Mouse (Mus musculus) stomach, embryonic 14.5 days (tissue): ENCODE results near the gene Pgpep1l. TPM values are rescaled to one million over a fixed set of nuclear protein-coding genes. Genes with fewer than 3 reads are reported as not detected.

ENCODE experiments used
- ATAC-seq: fragments of 200-750 bp; cut with Nextera tagmentation; 2 replicates; pipeline ENCODE4 v1.8.0; 2017; ENCODE audit warnings: low read depth, moderate TSS enrichment; ENCODE audit not compliant: insufficient number of reproducible peaks, insufficient read depth, low FRiP score
- H3K27ac ChIP-seq: fragments of 300-500 bp; sonication (generic); 2 replicates; pipeline ENCODE4 v1.5.1; 2014; ENCODE audit warnings: mild to moderate bottlenecking, low read length, moderate library complexity, mixed read lengths
- H3K27me3 ChIP-seq: fragments of 300-500 bp; sonication (generic); 2 replicates; pipeline ENCODE4 v1.6.1; 2014; ENCODE audit warnings: low read length, control low read depth, mixed read lengths; ENCODE audit not compliant: control insufficient read depth, insufficient read depth
- H3K36me3 ChIP-seq: fragments of 300-500 bp; sonication (generic); 2 replicates; pipeline ENCODE4 v1.6.1; 2014; ENCODE audit warnings: mild to moderate bottlenecking, control low read depth, low read length, moderate library complexity, mixed read lengths; ENCODE audit not compliant: control insufficient read depth, insufficient read depth
- H3K4me1 ChIP-seq: fragments of 300-500 bp; sonication (generic); 2 replicates; pipeline ENCODE4 v1.6.1; 2014; ENCODE audit warnings: low read length, control low read depth, mixed read lengths; ENCODE audit not compliant: control insufficient read depth, insufficient read depth
- H3K4me2 ChIP-seq: fragments of 300-500 bp; sonication (generic); replicated peaks from 2 replicates; pipeline ENCODE4 v1.6.1; 2014; ENCODE audit warnings: low read depth, low read length, control low read depth
- H3K4me3 ChIP-seq: fragments of 300-500 bp; sonication (generic); 2 replicates; pipeline ENCODE4 v1.5.1; 2014; ENCODE audit warnings: low read depth, low read length, control low read depth
- H3K9ac ChIP-seq: fragments of 300-500 bp; sonication (generic); replicated peaks from 2 replicates; pipeline ENCODE4 v1.6.1; 2014; ENCODE audit warnings: low read depth, mild to moderate bottlenecking, control low read depth, low read length, moderate library complexity, mixed read lengths
- H3K9me3 ChIP-seq: fragments of 300-500 bp; sonication (generic); 2 replicates; pipeline ENCODE4 v1.6.1; 2016; ENCODE audit warnings: low read depth, low read length, control low read depth; ENCODE audit not compliant: control insufficient read depth
- WGBS: fragments of 180-500 bp; shearing (Covaris S2); extraction: QIAGEN DNeasy Blood & Tissue Kit; methylation state at CpG from one replicate; pipeline ENCODE4 v1.1.7; 2014; 5-methylcytosine and 5-hydroxymethylcytosine counted together
- polyA plus RNA-seq: library from polyadenylated mRNA; unstranded; fragments of >200 nt; fragmentation: Nextera tagmentation; extraction: Ambion mirVana; gene quantifications from 2 replicates; pipeline ENCODE4 v1.2.1, GENCODE M21; 2014

Pgpep1l gene
- polyA plus RNA-seq, 1 experiment from 2014 or later, result not detected

DNA sequence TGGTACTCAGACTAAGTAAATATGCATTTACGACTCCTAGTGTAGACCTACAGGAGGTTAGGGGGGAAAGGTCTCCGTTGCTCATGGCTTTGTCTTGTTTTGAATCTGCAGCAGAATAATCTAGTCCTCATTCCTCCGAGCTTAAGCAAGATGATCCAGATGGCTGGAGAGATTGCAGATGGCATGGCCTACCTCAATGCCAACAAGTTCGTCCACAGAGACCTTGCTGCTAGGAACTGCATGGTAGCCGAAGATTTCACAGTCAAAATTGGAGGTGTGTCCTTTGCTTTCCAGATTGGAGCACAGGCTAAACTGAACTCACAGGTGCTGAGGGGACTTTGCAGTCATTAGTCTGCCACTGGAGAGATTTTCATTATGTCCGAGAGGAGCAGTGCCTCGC lies 52.1 kb downstream of the Pgpep1l start:
- Histone ChIP-seq H3K4me3 (no peak overlapping the region), H3K9me3 (no peaks in the 10 kb centered on the region), H3K27ac (no peak overlapping the region), H3K4me1 (no peaks in the 10 kb centered on the region), H3K27me3 (no peaks in the 10 kb centered on the region), H3K4me2 (no peak overlapping the region), H3K9ac (no peak overlapping the region), H3K36me3 (peaks cover 48% of the 10 kb centered on the region)
- ATAC-seq, result no peak
- WGBS, result 84% methylated on average over 7 of the region's 7 CpGs

GRCm38 (mm10) chr7:68210417-68210816 lies 53.6 kb downstream of the Pgpep1l start:
- no peaks in the 10 kb centered on the region for H3K27me3 ChIP-seq
- ATAC-seq, result no peak
- H3K36me3 ChIP-seq, result peaks cover 42% of the 10 kb centered on the region

DNA sequence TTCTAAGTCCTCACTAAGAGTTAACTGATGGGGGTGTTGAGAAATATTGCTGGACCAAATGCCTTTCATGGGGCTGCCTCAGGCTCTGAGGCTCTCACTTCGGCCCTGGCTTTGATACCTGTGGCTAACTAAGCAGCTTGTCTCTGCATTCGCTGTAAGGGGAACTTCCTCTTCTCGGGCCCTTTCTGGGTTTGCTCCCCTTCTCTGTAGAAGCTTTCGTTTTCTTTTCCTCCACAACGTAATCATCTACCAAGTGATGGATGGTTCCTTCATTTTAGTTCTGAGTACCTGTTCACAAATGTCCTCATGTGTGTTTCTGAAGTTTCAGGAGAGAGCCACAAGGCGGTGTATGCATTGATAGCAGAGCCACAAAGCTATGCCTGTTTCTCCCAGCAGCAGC lies 55.0 kb downstream of the Pgpep1l start:
- Histone ChIP-seq H3K4me2 (no peak overlapping the region), H3K9me3 (no peaks in the 10 kb centered on the region), H3K4me1 (no peaks in the 10 kb centered on the region), H3K9ac (no peak overlapping the region), H3K27ac (no peak overlapping the region), H3K4me3 (no peak overlapping the region), H3K36me3 (peaks cover 42% of the 10 kb centered on the region), H3K27me3 (no peaks in the 10 kb centered on the region)
- 85% methylated on average over 6 of the region's 6 CpGs for WGBS
- ATAC-seq, result no peak

More at GRCm38 (mm10) chr7:68210417-68210816, 53.6 kb downstream of the Pgpep1l start:
- H3K9ac ChIP-seq, result no peak overlapping the region
- WGBS, result 79% methylated on average over 4 of the region's 4 CpGs
- no peaks in the 10 kb centered on the region for H3K9me3 ChIP-seq
- no peaks in the 10 kb centered on the region for H3K4me1 ChIP-seq
- no peak overlapping the region for H3K27ac ChIP-seq
- H3K4me3 ChIP-seq, result no peak overlapping the region
- no peak overlapping the region for H3K4me2 ChIP-seq

DNA sequence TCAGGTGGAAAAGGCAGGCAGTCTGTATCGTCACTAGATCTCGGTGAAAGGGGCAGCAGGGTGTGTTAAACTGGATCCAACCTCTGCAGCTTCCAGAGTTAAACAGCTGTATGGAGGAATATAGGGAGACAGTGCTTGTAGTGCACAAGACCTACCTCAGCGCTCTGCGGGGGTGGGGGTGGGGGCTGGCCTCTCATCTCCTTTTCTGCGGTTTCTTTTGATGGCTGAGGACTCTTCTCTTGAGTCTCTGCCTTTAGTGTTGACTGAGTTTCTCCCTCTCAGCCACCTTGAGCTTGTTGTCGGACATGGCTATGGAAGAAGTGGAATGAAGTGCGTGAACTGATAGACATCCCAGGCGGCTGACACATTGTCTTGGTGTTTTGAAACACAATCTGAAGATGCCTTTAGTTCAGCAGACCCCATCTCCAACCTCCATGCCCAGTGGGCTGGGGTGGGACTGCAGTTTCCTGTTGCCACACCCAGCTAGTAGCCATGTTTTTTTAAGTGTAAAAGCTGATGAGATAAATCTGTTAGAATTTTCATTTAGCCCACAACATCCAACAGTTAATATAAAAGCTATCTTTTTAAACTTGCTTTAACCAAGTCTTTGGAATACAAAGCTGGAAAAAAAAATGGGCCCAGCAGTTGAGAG lies 58.1 kb downstream of the Pgpep1l start:
- Histone ChIP-seq H3K4me3 (no peak overlapping the region), H3K9me3 (no peaks in the 10 kb centered on the region), H3K27me3 (no peaks in the 10 kb centered on the region), H3K4me2 (no peak overlapping the region), H3K4me1 (no peaks in the 10 kb centered on the region), H3K9ac (no peak overlapping the region), H3K36me3 (peaks cover 28% of the 10 kb centered on the region), H3K27ac (no peak overlapping the region)
- no peak for ATAC-seq
- WGBS, result 91% methylated on average over 8 of the region's 8 CpGs

DNA sequence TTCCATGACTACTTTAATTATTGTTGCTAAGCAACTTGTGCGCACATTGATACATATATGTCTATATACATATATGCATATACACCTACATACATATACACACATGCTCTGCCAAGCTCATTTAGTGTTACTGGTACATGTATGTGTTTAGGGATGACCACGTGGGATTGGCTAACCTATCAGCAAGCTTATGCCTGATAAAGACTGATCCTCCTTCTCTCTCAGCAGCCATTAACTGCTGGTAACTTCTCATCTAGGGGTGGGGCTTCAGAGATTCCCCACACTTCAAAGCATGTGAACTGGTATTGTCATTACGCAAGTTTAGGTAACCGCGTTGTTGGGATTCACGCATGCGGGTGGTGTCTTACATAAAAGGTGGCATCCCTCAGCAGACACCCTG lies 64.4 kb downstream of the Pgpep1l start:
- no peak overlapping the region for H3K27ac ChIP-seq
- H3K36me3 ChIP-seq, result peaks cover 36% of the 10 kb centered on the region
- H3K4me1 ChIP-seq, result no peaks in the 10 kb centered on the region
- H3K9ac ChIP-seq, result no peak overlapping the region
- H3K4me3 ChIP-seq, result no peak overlapping the region
- ATAC-seq, result no peak
- no peaks in the 10 kb centered on the region for H3K9me3 ChIP-seq
- H3K4me2 ChIP-seq, result no peak overlapping the region
- H3K27me3 ChIP-seq, result no peaks in the 10 kb centered on the region
- WGBS, result 94% methylated on average over 7 of the region's 7 CpGs

DNA sequence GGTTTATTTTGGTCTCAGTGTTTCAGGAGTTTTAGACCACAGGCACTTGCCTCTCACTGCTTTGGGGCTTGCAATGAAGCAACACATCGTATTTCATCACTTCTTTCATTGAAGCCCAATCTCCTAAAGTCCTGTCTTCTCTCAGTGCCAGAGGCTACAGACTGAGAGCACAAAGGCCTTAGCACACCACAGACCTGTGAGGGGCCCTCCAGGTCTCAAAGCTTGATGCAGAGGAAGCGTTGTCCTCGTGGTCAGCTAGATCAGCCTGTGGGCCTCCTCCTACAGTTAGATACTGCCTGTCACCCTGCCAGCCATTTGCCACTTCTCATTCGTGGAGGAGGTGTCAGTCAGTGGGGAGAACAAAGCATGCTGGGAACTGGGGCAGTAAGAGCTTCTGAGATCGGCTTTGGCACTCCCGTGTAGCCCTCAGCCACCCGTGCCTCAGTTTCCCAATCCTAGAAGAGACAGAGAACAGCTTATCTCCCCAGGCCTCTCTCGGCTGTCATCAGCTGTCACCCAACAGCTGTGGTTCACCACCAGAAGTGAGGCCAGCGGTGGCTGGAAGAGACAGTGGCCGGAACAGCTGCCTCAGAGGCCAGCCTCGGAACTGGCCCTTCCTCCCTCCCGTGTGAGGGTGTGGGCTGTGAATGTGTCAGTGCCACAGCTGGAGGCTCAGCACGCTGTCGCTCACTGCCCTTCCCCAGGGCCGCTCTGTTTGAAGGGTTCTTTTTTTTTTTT lies 69.9 kb downstream of the Pgpep1l start:
- 76% methylated on average over 15 of the region's 15 CpGs for WGBS

GRCm38 (mm10) chr7:68189691-68190456 lies 74.2 kb downstream of the Pgpep1l start:
- ATAC-seq, result no peak
- H3K4me3 ChIP-seq, result no peak overlapping the region
- H3K27ac ChIP-seq, result no peak overlapping the region
- no peak overlapping the region for H3K9ac ChIP-seq
- WGBS, result 85% methylated on average over 13 of the region's 13 CpGs
- no peaks in the 10 kb centered on the region for H3K9me3 ChIP-seq
- peaks cover 54% of the 10 kb centered on the region for H3K36me3 ChIP-seq
- H3K4me1 ChIP-seq, result no peaks in the 10 kb centered on the region
- no peaks in the 10 kb centered on the region for H3K27me3 ChIP-seq
- H3K4me2 ChIP-seq, result no peak overlapping the region

More for the DNA sequence above, 69.9 kb downstream of the Pgpep1l start:
- Histone ChIP-seq H3K9me3 (no peaks in the 10 kb centered on the region), H3K27ac (no peak overlapping the region), H3K4me1 (no peaks in the 10 kb centered on the region), H3K36me3 (peaks cover 56% of the 10 kb centered on the region), H3K4me2 (no peak overlapping the region), H3K4me3 (no peak overlapping the region), H3K9ac (no peak overlapping the region), H3K27me3 (no peaks in the 10 kb centered on the region)
- no peak for ATAC-seq

GRCm38 (mm10) chr7:68189211-68189610 lies 74.8 kb downstream of the Pgpep1l start:
- no peaks in the 10 kb centered on the region for H3K4me1 ChIP-seq
- H3K4me3 ChIP-seq, result no peak overlapping the region
- no peak overlapping the region for H3K4me2 ChIP-seq
- 68% methylated on average over 6 of the region's 6 CpGs for WGBS
- H3K27ac ChIP-seq, result no peak overlapping the region
- no peaks in the 10 kb centered on the region for H3K27me3 ChIP-seq
- ATAC-seq, result no peak
- no peaks in the 10 kb centered on the region for H3K9me3 ChIP-seq
- peaks cover 57% of the 10 kb centered on the region for H3K36me3 ChIP-seq
- H3K9ac ChIP-seq, result no peak overlapping the region
